Mouse (Mus musculus) kidney, embryonic 16.5 days (tissue): ENCODE measurements at regions not wholly inside any gene's neighbourhood (a gene's known extent, or its start where the extent isn't known, plus 50 kb on each side); places are given as distances from the start of the nearest gene placed in this dataset.

ENCODE experiments used
- ATAC-seq: fragments of 200-750 bp; cut with Nextera tagmentation; 2 replicates; pipeline ENCODE4 v1.8.0; 2017; ENCODE audit warnings: moderate TSS enrichment; ENCODE audit not compliant: low FRiP score, low TSS enrichment
- H3K27ac ChIP-seq: fragments of 300-500 bp; sonication (generic); 2 replicates; pipeline ENCODE4 v1.5.1; 2014; ENCODE audit warnings: low read length
- H3K27me3 ChIP-seq: fragments of 300-500 bp; sonication (generic); 2 replicates; pipeline ENCODE4 v1.6.1; 2014; ENCODE audit warnings: low read length, control low read depth, mixed read lengths; ENCODE audit not compliant: insufficient read depth
- H3K36me3 ChIP-seq: fragments of 300-500 bp; sonication (generic); 2 replicates; pipeline ENCODE4 v1.6.1; 2014; ENCODE audit warnings: low read length, control low read depth, mixed read lengths; ENCODE audit not compliant: insufficient read depth
- H3K4me1 ChIP-seq: fragments of 300-500 bp; sonication (generic); 2 replicates; pipeline ENCODE4 v1.6.1; 2014; ENCODE audit warnings: low read length, control low read depth, mixed read lengths; ENCODE audit not compliant: insufficient read depth
- H3K4me2 ChIP-seq: fragments of 300-500 bp; sonication (generic); replicated peaks from 2 replicates; pipeline ENCODE4 v1.6.1; 2014; ENCODE audit warnings: low read depth, low read length
- H3K4me3 ChIP-seq: fragments of 300-500 bp; sonication (generic); 2 replicates; pipeline ENCODE4 v1.5.1; 2014; ENCODE audit warnings: mild to moderate bottlenecking, low read length
- H3K9ac ChIP-seq: fragments of 300-500 bp; sonication (generic); replicated peaks from 2 replicates; pipeline ENCODE4 v1.6.1; 2014; ENCODE audit warnings: low read length
- H3K9me3 ChIP-seq: fragments of 300-500 bp; sonication (generic); 2 replicates; pipeline ENCODE4 v1.6.1; 2016; ENCODE audit warnings: low read length, control low read depth
- WGBS: fragments of 180-500 bp; shearing (Covaris S2); extraction: QIAGEN DNeasy Blood & Tissue Kit; methylation state at CpG from one replicate; pipeline ENCODE4 v1.1.7; 2014; 5-methylcytosine and 5-hydroxymethylcytosine counted together

GRCm38 (mm10) chr2:159401421-159402100 lies 607.0 kb downstream of the Dhx35 start:
- H3K4me2 ChIP-seq, result no peak overlapping the region
- H3K9ac ChIP-seq, result no peak overlapping the region
- no peak overlapping the region for H3K27ac ChIP-seq
- H3K4me3 ChIP-seq, result no peak overlapping the region
- no peaks in the 10 kb centered on the region for H3K36me3 ChIP-seq
- ATAC-seq, result no peak
- H3K4me1 ChIP-seq, result peaks cover 4% of the 10 kb centered on the region; the same call in 1 of the 2 replicates
- H3K27me3 ChIP-seq, result no peaks in the 10 kb centered on the region
- H3K9me3 ChIP-seq, result no peaks in the 10 kb centered on the region
- 63% methylated on average over 9 of the region's 9 CpGs for WGBS

- no peaks in the 10 kb centered on the region for H3K27me3 ChIP-seq
- no peak overlapping the region for H3K9ac ChIP-seq
- 86% methylated on average over 1 of the region's 1 CpGs for WGBS
- no peak overlapping the region for H3K27ac ChIP-seq
- H3K4me2 ChIP-seq, result no peak overlapping the region
- no peak overlapping the region for H3K4me3 ChIP-seq
- no peak for ATAC-seq
- no peaks in the 10 kb centered on the region for H3K9me3 ChIP-seq
- no peaks in the 10 kb centered on the region for H3K4me1 ChIP-seq
- no peaks in the 10 kb centered on the region for H3K36me3 ChIP-seq
These were observed 610.3 kb downstream of the Dhx35 start for GRCm38 (mm10) chr2:159404940-159405339.

GRCm38 (mm10) chr2:159414599-159414998 lies 620.0 kb downstream of the Dhx35 start:
- peaks cover 16% of the 10 kb centered on the region for H3K4me1 ChIP-seq
- ATAC-seq, result peak; percentile 71
- no peak overlapping the region for H3K4me2 ChIP-seq
- 0% methylated on average over 1 of the region's 1 CpGs for WGBS
- H3K4me3 ChIP-seq, result no peak overlapping the region
- H3K36me3 ChIP-seq, result no peaks in the 10 kb centered on the region
- no peaks in the 10 kb centered on the region for H3K9me3 ChIP-seq
- H3K27me3 ChIP-seq, result no peaks in the 10 kb centered on the region
- H3K9ac ChIP-seq, result no peak overlapping the region
- no peak overlapping the region for H3K27ac ChIP-seq

- Histone ChIP-seq H3K4me1 (peaks cover 16% of the 10 kb centered on the region), H3K4me3 (no peak overlapping the region), H3K9me3 (no peaks in the 10 kb centered on the region), H3K4me2 (no peak overlapping the region), H3K27ac (no peak overlapping the region), H3K9ac (no peak overlapping the region), H3K36me3 (no peaks in the 10 kb centered on the region), H3K27me3 (no peaks in the 10 kb centered on the region)
- WGBS, result 65% methylated on average over 7 of the region's 7 CpGs
- no peak for ATAC-seq
These were observed 623.8 kb downstream of the Dhx35 start for GRCm38 (mm10) chr2:159418371-159418940.

GRCm38 (mm10) chr2:159422281-159422937 lies 627.8 kb downstream of the Dhx35 start:
- Histone ChIP-seq H3K9me3 (no peaks in the 10 kb centered on the region), H3K4me1 (no peaks in the 10 kb centered on the region), H3K36me3 (no peaks in the 10 kb centered on the region), H3K9ac (no peak overlapping the region), H3K27me3 (no peaks in the 10 kb centered on the region), H3K4me3 (no peak overlapping the region), H3K4me2 (no peak overlapping the region), H3K27ac (peak overlapping the region; percentile 9; the same call in 1 of the 2 replicates)
- ATAC-seq, result peak; percentile 51; the same call in 1 of the 2 replicates
- WGBS, result 32% methylated on average over 7 of the region's 7 CpGs

GRCm38 (mm10) chr2:159428201-159428600 lies 633.6 kb downstream of the Dhx35 start:
- peaks cover 4% of the 10 kb centered on the region; the same call in 1 of the 2 replicates for H3K4me1 ChIP-seq
- H3K9me3 ChIP-seq, result no peaks in the 10 kb centered on the region
- no peaks in the 10 kb centered on the region for H3K27me3 ChIP-seq
- peak; percentile 82 for ATAC-seq
- no peak overlapping the region for H3K27ac ChIP-seq
- H3K9ac ChIP-seq, result no peak overlapping the region
- no peaks in the 10 kb centered on the region for H3K36me3 ChIP-seq
- no peak overlapping the region for H3K4me2 ChIP-seq
- no peak overlapping the region for H3K4me3 ChIP-seq
- WGBS, result 29% methylated on average over 1 of the region's 1 CpGs

- Histone ChIP-seq H3K27ac (no peak overlapping the region), H3K9me3 (peaks cover 6% of the 10 kb centered on the region; the same call in 1 of the 2 replicates), H3K4me2 (no peak overlapping the region), H3K36me3 (no peaks in the 10 kb centered on the region), H3K9ac (no peak overlapping the region), H3K4me3 (no peak overlapping the region), H3K27me3 (no peaks in the 10 kb centered on the region), H3K4me1 (peaks cover 4% of the 10 kb centered on the region; the same call in 1 of the 2 replicates)
- 62% methylated on average over 5 of the region's 5 CpGs for WGBS
- ATAC-seq, result no peak
These were observed 636.1 kb downstream of the Dhx35 start for GRCm38 (mm10) chr2:159430577-159431329.

DNA sequence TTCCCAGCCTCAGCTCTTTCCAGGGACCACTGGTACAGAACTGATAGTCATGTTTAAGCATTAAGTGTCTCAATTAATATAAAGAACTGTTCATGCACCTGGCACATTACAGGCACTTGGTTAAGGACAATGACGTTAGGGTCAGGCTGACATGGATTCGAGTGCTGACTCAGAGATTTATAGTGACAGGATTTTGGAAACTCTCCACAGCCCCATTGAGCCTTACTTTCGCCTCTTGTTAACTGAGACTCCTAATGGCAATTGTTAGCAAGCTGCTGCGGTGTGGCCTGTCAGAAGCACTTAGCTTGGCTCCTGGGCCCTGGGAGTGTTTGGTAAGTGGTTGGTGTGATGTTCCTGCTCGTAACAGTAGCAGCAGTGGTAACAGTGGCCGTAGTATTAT lies 644.4 kb downstream of the Dhx35 start:
- Histone ChIP-seq H3K4me2 (no peak overlapping the region), H3K36me3 (no peaks in the 10 kb centered on the region), H3K4me1 (no peaks in the 10 kb centered on the region), H3K9me3 (peaks cover 3% of the 10 kb centered on the region; the same call in 1 of the 2 replicates), H3K4me3 (no peak overlapping the region), H3K27me3 (no peaks in the 10 kb centered on the region), H3K9ac (no peak overlapping the region), H3K27ac (no peak overlapping the region)
- ATAC-seq, result no peak
- 71% methylated on average over 6 of the region's 6 CpGs for WGBS

GRCm38 (mm10) chr2:159443581-159443980 lies 649.0 kb downstream of the Dhx35 start:
- H3K4me2 ChIP-seq, result no peak overlapping the region
- no peak overlapping the region for H3K4me3 ChIP-seq
- H3K27me3 ChIP-seq, result no peaks in the 10 kb centered on the region
- no peak overlapping the region for H3K9ac ChIP-seq
- H3K9me3 ChIP-seq, result no peaks in the 10 kb centered on the region
- no peak for ATAC-seq
- no peaks in the 10 kb centered on the region for H3K36me3 ChIP-seq
- peaks cover 8% of the 10 kb centered on the region; the same call in 1 of the 2 replicates for H3K4me1 ChIP-seq
- H3K27ac ChIP-seq, result no peak overlapping the region
- 33% methylated on average over 8 of the region's 8 CpGs for WGBS
